In the genomic region with DNA sequence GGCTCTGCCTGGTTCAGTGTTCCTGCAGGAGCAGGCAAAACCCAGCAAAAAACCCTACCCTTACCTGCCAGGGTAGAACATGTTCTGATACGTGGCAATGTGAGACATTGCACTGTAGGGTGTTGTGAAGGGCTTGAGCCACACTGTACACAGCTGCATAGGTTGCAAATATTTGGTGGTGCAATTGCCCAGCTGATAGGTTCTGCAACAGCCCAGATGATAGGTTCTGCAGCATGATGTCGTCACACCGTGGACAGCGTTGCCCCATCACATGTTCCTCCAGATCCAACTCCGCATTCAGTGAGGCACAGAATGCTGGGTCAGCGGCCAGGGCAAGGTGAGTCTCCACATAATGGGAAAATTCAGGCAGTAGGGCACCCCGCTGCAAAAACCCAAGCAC, we compare ENCODE assay signal across 27 mouse cellular contexts. TPM values are rescaled to one million over a fixed set of nuclear protein-coding genes. Genes with fewer than 3 reads are reported as not detected.
DNase-seq lines count a peak whose midpoint lies in the region; ATAC-seq and TF ChIP-seq lines count a peak whose summit lies in the region.
"Had no signal": no experiment of that assay in that cellular context is flagged by ENCODE, and none has a peak within 500 bp of the region (broad histone marks: within the 10 kb centered on the region; RNA-seq: fewer than 3 reads in every experiment).

No protein-coding gene starts in this region.

- peak; percentile 17; the same call in 1 of the 2 replicates for ATAC-seq in liver, embryonic 16.5 days (ENCODE audit: low read depth)
- ATAC-seq in liver, embryonic 11.5 days (replicated peaks; ENCODE audit: low FRiP score), result no peak
- peak; percentile 38 to 45; a peak in 1 of 4 replicates for ATAC-seq in hematopoietic stem cell, adult 5-6 weeks (replicated peaks in 1 of 2; ENCODE audit: insufficient read depth in 1 of 2, low FRiP score in 2 of 2, low TSS enrichment in 1 of 2, low read depth in 1 of 2, poor library complexity in 2 of 2, severe bottlenecking in 2 of 2)
- ATAC-seq in erythroid progenitor cell, adult 5-6 weeks (replicated peaks; ENCODE audit: low FRiP score, poor library complexity, severe bottlenecking), result no peak
- no peak for ATAC-seq in forebrain, embryonic 11.5 days (replicated peaks; ENCODE audit: low FRiP score)
- ATAC-seq: forebrain, embryonic 15.5 days; intestine, postnatal 0 days had no signal

- no peaks in the 10 kb centered on the region for H3K9me3 ChIP-seq in liver, embryonic 16.5 days (replicated peaks; ENCODE audit: control insufficient read depth, low read length)
- no peaks in the 10 kb centered on the region for H3K9me3 ChIP-seq in liver, embryonic 11.5 days (ENCODE audit: control insufficient read depth, low read length)
- H3K9me3 ChIP-seq in forebrain, embryonic 11.5 days (ENCODE audit: control insufficient read depth, low read length), result no peaks in the 10 kb centered on the region
- H3K9me3 ChIP-seq: forebrain, embryonic 15.5 days; heart, embryonic 10.5 days; heart, embryonic 15.5 days; hindbrain, embryonic 13.5 days; limb, embryonic 12.5 days; lung, embryonic 15.5 days had no signal

- DNase-seq in cerebellum, adult 9-11 months, result peak; percentile 7
- no peak for DNase-seq in cerebellum, adult 2 months
- no peak for DNase-seq in liver, embryonic 11.5 days (ENCODE audit: low spot score)
- DNase-seq in forebrain, embryonic 11.5 days (ENCODE audit: low spot score), result no peak
- DNase-seq: adrenal gland, postnatal 36 days; cerebellum, adult 8-10 months; cerebellum, postnatal 36 days; kidney, adult 9 months; kidney, postnatal 14 days; lung, postnatal 36 days; midbrain, embryonic 14.5 days; right cerebral cortex, adult 18-20 months; spleen, adult 18-20 months; thymus, postnatal 14 days had no signal

- no peak overlapping the region for H3K9ac ChIP-seq in liver, embryonic 16.5 days (ENCODE audit: low read depth, low read length)
- no peak overlapping the region for H3K9ac ChIP-seq in liver, embryonic 11.5 days (ENCODE audit: low read depth, low read length)
- H3K9ac ChIP-seq in forebrain, embryonic 11.5 days (ENCODE audit: low read length), result no peak overlapping the region
- H3K9ac ChIP-seq: forebrain, embryonic 15.5 days; heart, embryonic 15.5 days; hindbrain, embryonic 13.5 days; limb, embryonic 12.5 days; liver, embryonic 14.5 days; lung, embryonic 15.5 days had no signal

- no peak overlapping the region for H3K4me3 ChIP-seq in cerebellum, adult 2 months (replicated peaks; ENCODE audit: insufficient read depth, low read depth, low read length)
- no peak overlapping the region for H3K4me3 ChIP-seq in liver, embryonic 16.5 days (ENCODE audit: low read depth, low read length)
- no peak overlapping the region for H3K4me3 ChIP-seq in liver, embryonic 11.5 days (ENCODE audit: low read depth, low read length)
- no peak overlapping the region for H3K4me3 ChIP-seq in forebrain, embryonic 11.5 days (ENCODE audit: low read depth, low read length)
- H3K4me3 ChIP-seq: forebrain, embryonic 15.5 days; heart, embryonic 10.5 days; heart, embryonic 15.5 days; hindbrain, embryonic 13.5 days; left cerebral cortex, adult 2 months; limb, embryonic 12.5 days; lung, embryonic 15.5 days had no signal

- TF ChIP-seq CTCF in cerebellum, adult 2 months (IDR thresholded peaks at IDR 0.05; ENCODE audit: borderline replicate concordance, insufficient read depth, low read depth, low read length), result no peak

- WGBS in cerebellum, adult 2 months, result 86% methylated on average over 7 of the region's 7 CpGs
- WGBS in liver, embryonic 16.5 days (ENCODE audit: insufficient replicate concordance), result 70% methylated on average over 7 of the region's 7 CpGs
- 86% methylated on average over 7 of the region's 7 CpGs for WGBS in liver, embryonic 11.5 days
- 95% methylated on average over 7 of the region's 7 CpGs for WGBS in forebrain, embryonic 11.5 days

- H3K27me3 ChIP-seq in cerebellum, adult 2 months (ENCODE audit: control insufficient read depth, insufficient read depth, low read length), result no peaks in the 10 kb centered on the region
- no peaks in the 10 kb centered on the region for H3K27me3 ChIP-seq in liver, embryonic 16.5 days (ENCODE audit: control insufficient read depth, insufficient read depth, low read depth, low read length)
- no peaks in the 10 kb centered on the region for H3K27me3 ChIP-seq in liver, embryonic 11.5 days (replicated peaks; ENCODE audit: control insufficient read depth, insufficient read depth, low read length)
- H3K27me3 ChIP-seq in forebrain, embryonic 11.5 days (ENCODE audit: control insufficient read depth, insufficient read depth, low read length), result no peaks in the 10 kb centered on the region
- H3K27me3 ChIP-seq: forebrain, embryonic 15.5 days; heart, embryonic 15.5 days; hindbrain, embryonic 13.5 days; limb, embryonic 12.5 days; lung, embryonic 15.5 days had no signal

- H3K36me3 ChIP-seq in liver, embryonic 16.5 days (ENCODE audit: control insufficient read depth, insufficient read depth), result peaks cover 15% of the 10 kb centered on the region
- peaks cover 24% of the 10 kb centered on the region; the same call in 1 of the 2 replicates for H3K36me3 ChIP-seq in liver, embryonic 11.5 days (ENCODE audit: control insufficient read depth, insufficient read depth, low read length)
- H3K36me3 ChIP-seq in forebrain, embryonic 11.5 days (ENCODE audit: control insufficient read depth, insufficient read depth, low read length), result no peaks in the 10 kb centered on the region; the same call in 1 of the 2 replicates

- no peak overlapping the region for H3K27ac ChIP-seq in cerebellum, adult 2 months (ENCODE audit: insufficient read depth, low read length)
- H3K27ac ChIP-seq in liver, embryonic 16.5 days (ENCODE audit: low read length), result no peak overlapping the region
- H3K27ac ChIP-seq in liver, embryonic 11.5 days (ENCODE audit: low read depth, low read length), result no peak overlapping the region
- no peak overlapping the region for H3K27ac ChIP-seq in forebrain, embryonic 11.5 days (ENCODE audit: low read depth, low read length)
- H3K27ac ChIP-seq: forebrain, embryonic 15.5 days; heart, embryonic 10.5 days; heart, embryonic 15.5 days; hindbrain, embryonic 13.5 days; left cerebral cortex, adult 2 months; limb, embryonic 12.5 days; liver, embryonic 14.5 days; lung, embryonic 15.5 days had no signal

- H3K4me1 ChIP-seq in cerebellum, adult 2 months (ENCODE audit: control insufficient read depth, insufficient read depth, low read length), result no peaks in the 10 kb centered on the region
- peaks cover 2% of the 10 kb centered on the region for H3K4me1 ChIP-seq in liver, embryonic 16.5 days (ENCODE audit: control insufficient read depth, low read depth, low read length)
- no peaks in the 10 kb centered on the region for H3K4me1 ChIP-seq in liver, embryonic 11.5 days (replicated peaks; ENCODE audit: control insufficient read depth, insufficient read depth, low read length)
- H3K4me1 ChIP-seq in forebrain, embryonic 11.5 days (replicated peaks; ENCODE audit: control insufficient read depth, insufficient read depth, low read length), result no peaks in the 10 kb centered on the region
- H3K4me1 ChIP-seq: forebrain, embryonic 15.5 days; heart, embryonic 15.5 days; hindbrain, embryonic 13.5 days; limb, embryonic 12.5 days; lung, embryonic 15.5 days had no signal

- no peak overlapping the region for H3K4me2 ChIP-seq in liver, embryonic 16.5 days (ENCODE audit: low read depth, low read length)
- H3K4me2 ChIP-seq in liver, embryonic 11.5 days, result no peak overlapping the region
- no peak overlapping the region for H3K4me2 ChIP-seq in forebrain, embryonic 11.5 days (ENCODE audit: low read depth, low read length, severe bottlenecking)
- H3K4me2 ChIP-seq: forebrain, embryonic 15.5 days; heart, embryonic 15.5 days; hindbrain, embryonic 13.5 days; limb, embryonic 12.5 days; lung, embryonic 15.5 days had no signal

- TF ChIP-seq POLR2A in cerebellum, adult 2 months (IDR thresholded peaks at IDR 0.05; ENCODE audit: borderline replicate concordance, insufficient read depth, low read length), result no peak

RNA-seq across cellular contexts. Expression of a gene that starts 1.4 kb away (rescaled TPM):
- polyA plus RNA-seq in cerebellum, adult 2 months (2012; rRNA removed), result 0.87 and 1.0 TPM in 2 replicates
- 0.11 and 0.14 TPM in 2 replicates for polyA plus RNA-seq in liver, embryonic 16.5 days (2015; fragmentation: Nextera tagmentation; extraction: Ambion mirVana)
- polyA plus RNA-seq in liver, embryonic 11.5 days (2014; fragmentation: Nextera tagmentation; extraction: Ambion mirVana), result 0.22 and 0.26 TPM in 2 replicates
- total RNA-seq in hematopoietic stem cell, adult 5-6 weeks (2017), result 0.45 and 0.75 TPM in 2 replicates
- 0.84 and 1.1 TPM in 2 replicates for total RNA-seq in erythroid progenitor cell, adult 5-6 weeks (2015; ENCODE audit: low replicate concordance)
- total RNA-seq in erythroid progenitor cell, adult 5-6 weeks (2017; ENCODE audit: low replicate concordance), result 0.26 and 2.3 TPM in 2 replicates
- 0.45 and 0.60 TPM in 2 replicates for polyA plus RNA-seq in forebrain, embryonic 11.5 days (2014; fragmentation: Nextera tagmentation; extraction: Ambion mirVana)

RNA-seq across cellular contexts. Expression of a gene that starts 7.5 kb away (rescaled TPM):
- polyA plus RNA-seq in cerebellum, adult 2 months (2012; rRNA removed), result 40.5 and 45.1 TPM in 2 replicates
- polyA plus RNA-seq in liver, embryonic 16.5 days (2015; fragmentation: Nextera tagmentation; extraction: Ambion mirVana), result 7.1 and 8.4 TPM in 2 replicates
- 16.4 and 16.9 TPM in 2 replicates for polyA plus RNA-seq in liver, embryonic 11.5 days (2014; fragmentation: Nextera tagmentation; extraction: Ambion mirVana)
- 7.3 and 8.5 TPM in 2 replicates for total RNA-seq in hematopoietic stem cell, adult 5-6 weeks (2017)
- total RNA-seq in erythroid progenitor cell, adult 5-6 weeks (2015; ENCODE audit: low replicate concordance), result 3.4 and 9.4 TPM in 2 replicates
- 5.6 and 12.6 TPM in 2 replicates for total RNA-seq in erythroid progenitor cell, adult 5-6 weeks (2017; ENCODE audit: low replicate concordance)
- 22.3 and 27.0 TPM in 2 replicates for polyA plus RNA-seq in forebrain, embryonic 11.5 days (2014; fragmentation: Nextera tagmentation; extraction: Ambion mirVana)

RNA-seq across cellular contexts. Expression of a gene that starts 7.6 kb away (rescaled TPM):
- 50.1 and 52.2 TPM in 2 replicates for polyA plus RNA-seq in cerebellum, adult 2 months (2012; rRNA removed)
- 31.8 and 33.1 TPM in 2 replicates for polyA plus RNA-seq in liver, embryonic 16.5 days (2015; fragmentation: Nextera tagmentation; extraction: Ambion mirVana)
- polyA plus RNA-seq in liver, embryonic 11.5 days (2014; fragmentation: Nextera tagmentation; extraction: Ambion mirVana), result 79.3 and 86.8 TPM in 2 replicates
- 22.6 and 24.8 TPM in 2 replicates for total RNA-seq in hematopoietic stem cell, adult 5-6 weeks (2017)
- 14.7 and 28.8 TPM in 2 replicates for total RNA-seq in erythroid progenitor cell, adult 5-6 weeks (2015; ENCODE audit: low replicate concordance)
- total RNA-seq in erythroid progenitor cell, adult 5-6 weeks (2017; ENCODE audit: low replicate concordance), result 7.9 and 33.2 TPM in 2 replicates
- 108 and 117 TPM in 2 replicates for polyA plus RNA-seq in forebrain, embryonic 11.5 days (2014; fragmentation: Nextera tagmentation; extraction: Ambion mirVana)

RNA-seq across cellular contexts. Expression of a gene that starts 14.6 kb away (rescaled TPM):
- polyA plus RNA-seq in cerebellum, adult 2 months (2012; rRNA removed), result 160 and 163 TPM in 2 replicates
- 1.9 TPM in 2 replicates for polyA plus RNA-seq in liver, embryonic 16.5 days (2015; fragmentation: Nextera tagmentation; extraction: Ambion mirVana)
- polyA plus RNA-seq in liver, embryonic 11.5 days (2014; fragmentation: Nextera tagmentation; extraction: Ambion mirVana), result 7.0 and 11.0 TPM in 2 replicates
- 21.0 and 23.8 TPM in 2 replicates for total RNA-seq in hematopoietic stem cell, adult 5-6 weeks (2017)
- total RNA-seq in erythroid progenitor cell, adult 5-6 weeks (2015; ENCODE audit: low replicate concordance), result 20.9 and 26.0 TPM in 2 replicates
- total RNA-seq in erythroid progenitor cell, adult 5-6 weeks (2017; ENCODE audit: low replicate concordance), result 19.5 and 22.4 TPM in 2 replicates
- 17.9 and 18.0 TPM in 2 replicates for polyA plus RNA-seq in forebrain, embryonic 11.5 days (2014; fragmentation: Nextera tagmentation; extraction: Ambion mirVana)

RNA-seq across cellular contexts. Expression of a gene that starts 22.3 kb away (rescaled TPM):
- 23.8 and 29.7 TPM in 2 replicates for polyA plus RNA-seq in cerebellum, adult 2 months (2012; rRNA removed)
- polyA plus RNA-seq in liver, embryonic 16.5 days (2015; fragmentation: Nextera tagmentation; extraction: Ambion mirVana), result 8.2 and 10.2 TPM in 2 replicates
- polyA plus RNA-seq in liver, embryonic 11.5 days (2014; fragmentation: Nextera tagmentation; extraction: Ambion mirVana), result 14.9 and 16.6 TPM in 2 replicates
- total RNA-seq in hematopoietic stem cell, adult 5-6 weeks (2017), result 1.4 and 13.4 TPM in 2 replicates
- total RNA-seq in erythroid progenitor cell, adult 5-6 weeks (2015; ENCODE audit: low replicate concordance), result not detected in 2 replicates
- not detected in 2 replicates for total RNA-seq in erythroid progenitor cell, adult 5-6 weeks (2017; ENCODE audit: low replicate concordance)
- polyA plus RNA-seq in forebrain, embryonic 11.5 days (2014; fragmentation: Nextera tagmentation; extraction: Ambion mirVana), result 28.8 and 29.3 TPM in 2 replicates
- total RNA-seq: MEL had no signal

Comparison
In these comparisons a context has a peak if more than half of its experiments do, and no peak if none do; other contexts are left out.
1. ATAC-seq: peak in liver, embryonic 16.5 days (single experiment) and hematopoietic stem cell, adult 5-6 weeks (2 of 2); none in liver, embryonic 11.5 days (single experiment), erythroid progenitor cell, adult 5-6 weeks (single experiment) and forebrain, embryonic 11.5 days (single experiment).